Mouse (Mus musculus): ENCODE results near the gene Larp4b.
"Not testable (repeated sequence)": the region's sequence is repeated elsewhere in the genome, so short reads cannot be mapped to it uniquely, and the experiment has no call there.

The Larp4b gene

GRCm38 (mm10) chr13:9093316-9094155 lies at the start of gene Larp4b:
Gene Larp4b (plus strand): TSS chr13:9093881.
- peak; percentile 89 for DNase-seq (ENCODE audit: low spot score)

- DNase-seq (ENCODE audit: low spot score) = no peak
These were observed 49.0 kb upstream of the Larp4b start for GRCm38 (mm10) chr13:9044731-9045130.

GRCm38 (mm10) chr13:9052049-9052691 lies 41.5 kb upstream of the Larp4b start:
- not testable (repeated sequence) for DNase-seq (ENCODE audit: low spot score)

GRCm38 (mm10) chr13:9057277-9057676 lies 36.4 kb upstream of the Larp4b start:
- DNase-seq (ENCODE audit: low spot score) = no peak

DNA sequence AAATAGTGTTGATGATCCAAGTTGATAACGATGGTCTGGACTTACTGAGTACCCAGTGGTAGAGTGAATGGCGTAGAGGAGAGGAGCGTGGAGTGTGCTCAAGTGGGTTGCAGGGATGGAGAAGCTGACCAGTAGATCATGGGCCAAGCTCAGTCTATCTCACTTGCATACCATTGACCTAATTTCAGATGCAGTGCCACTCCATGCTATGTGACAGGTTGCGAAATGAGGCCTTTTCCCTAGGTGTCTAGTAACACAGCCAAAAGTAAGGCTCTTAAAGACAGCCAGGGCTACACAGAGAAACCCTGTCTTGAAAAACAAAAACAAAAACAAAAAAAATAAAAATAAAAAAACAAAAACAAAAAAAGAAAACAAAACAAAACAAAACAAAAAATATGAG lies 35.0 kb upstream of the Larp4b start:
- DNase-seq (ENCODE audit: low spot score) = no peak

DNA sequence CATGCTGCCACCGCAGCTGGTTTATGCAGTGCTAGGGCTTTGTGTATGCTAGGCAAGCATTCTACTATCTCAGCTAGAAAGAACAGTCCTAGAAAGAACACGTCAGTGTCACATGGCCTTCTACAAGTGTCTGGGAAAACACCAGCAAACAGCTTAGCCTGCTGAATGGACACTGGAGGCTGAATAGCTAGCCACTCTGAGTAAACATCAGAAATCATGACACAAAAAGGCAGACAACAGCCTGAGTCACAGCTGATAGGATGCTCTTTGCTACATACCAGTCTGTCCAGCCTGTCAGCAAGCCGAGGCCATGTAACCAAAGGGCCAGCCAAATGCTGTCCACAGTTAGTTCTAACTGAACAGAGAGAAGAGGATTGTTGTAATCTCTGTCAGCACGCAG lies 32.3 kb upstream of the Larp4b start:
- no peak for DNase-seq (ENCODE audit: low spot score)

- no peak for DNase-seq (ENCODE audit: low spot score)
These were observed 29.5 kb upstream of the Larp4b start for GRCm38 (mm10) chr13:9064196-9064595.

GRCm38 (mm10) chr13:9066107-9066506 lies 27.6 kb upstream of the Larp4b start:
- DNase-seq (ENCODE audit: low spot score) = no peak

DNA sequence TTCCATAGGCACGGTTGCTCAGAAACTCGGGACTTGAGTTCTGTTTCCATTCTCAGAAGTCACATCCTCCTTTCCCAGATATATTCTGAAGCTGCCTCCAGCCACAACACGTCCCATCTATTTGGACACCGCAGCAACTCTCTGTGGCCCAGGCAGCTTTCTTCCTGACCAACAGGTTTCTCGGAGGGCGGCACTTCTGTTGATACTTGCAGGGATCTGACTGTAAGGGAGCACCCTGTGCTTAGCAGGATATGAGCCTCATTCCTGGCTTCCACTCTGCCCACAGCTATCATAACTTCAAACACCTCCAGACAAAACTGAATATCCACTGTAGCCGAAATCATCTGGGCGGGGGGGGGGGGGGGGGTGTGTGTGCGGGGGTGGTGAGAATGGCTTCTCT lies 22.7 kb upstream of the Larp4b start:
- no peak for DNase-seq (ENCODE audit: low spot score)

GRCm38 (mm10) chr13:9073818-9074217 lies 19.9 kb upstream of the Larp4b start:
- no peak for DNase-seq (ENCODE audit: low spot score)

GRCm38 (mm10) chr13:9075825-9076592 lies 17.7 kb upstream of the Larp4b start:
- DNase-seq (ENCODE audit: low spot score) = no peak

DNA sequence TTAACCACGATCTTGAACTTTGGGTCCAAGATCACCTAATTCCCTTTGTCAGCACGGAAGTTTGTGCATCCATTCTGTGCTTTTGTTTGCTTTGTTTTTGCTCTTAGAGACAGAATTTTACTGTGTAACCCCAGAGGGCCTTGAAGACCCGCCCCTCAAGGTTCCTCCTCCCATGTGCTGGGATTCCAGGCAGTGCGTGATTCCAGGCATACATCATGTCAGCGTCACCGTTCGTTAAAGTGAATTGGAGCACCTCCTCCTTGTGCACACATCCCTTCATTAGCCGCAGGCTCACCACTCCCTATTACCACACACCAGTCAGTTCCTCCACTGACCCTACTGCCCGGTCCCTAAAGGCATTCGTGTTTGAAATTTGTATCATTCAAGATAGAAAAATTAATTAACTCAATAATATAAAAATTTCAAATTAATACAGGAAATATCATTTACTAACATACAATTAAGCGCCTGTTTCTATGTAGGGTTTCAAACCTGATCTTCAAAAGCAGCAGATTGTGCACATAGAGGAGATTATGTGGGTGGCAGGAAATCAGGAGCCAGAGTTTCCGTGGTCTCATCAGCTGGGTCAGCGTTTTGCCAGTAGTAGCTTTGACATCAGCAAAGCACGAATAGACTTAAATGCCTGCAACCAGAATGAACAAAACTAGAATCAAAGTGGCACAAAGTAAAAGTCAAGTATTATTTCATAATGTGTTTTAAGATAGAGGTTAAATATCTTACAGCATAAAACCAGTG lies 11.4 kb upstream of the Larp4b start:
- no peak for DNase-seq (ENCODE audit: low spot score)

- DNase-seq (ENCODE audit: low spot score) = no peak
These were observed 702 bp downstream of the Larp4b start for GRCm38 (mm10) chr13:9094186-9094980.

DNA sequence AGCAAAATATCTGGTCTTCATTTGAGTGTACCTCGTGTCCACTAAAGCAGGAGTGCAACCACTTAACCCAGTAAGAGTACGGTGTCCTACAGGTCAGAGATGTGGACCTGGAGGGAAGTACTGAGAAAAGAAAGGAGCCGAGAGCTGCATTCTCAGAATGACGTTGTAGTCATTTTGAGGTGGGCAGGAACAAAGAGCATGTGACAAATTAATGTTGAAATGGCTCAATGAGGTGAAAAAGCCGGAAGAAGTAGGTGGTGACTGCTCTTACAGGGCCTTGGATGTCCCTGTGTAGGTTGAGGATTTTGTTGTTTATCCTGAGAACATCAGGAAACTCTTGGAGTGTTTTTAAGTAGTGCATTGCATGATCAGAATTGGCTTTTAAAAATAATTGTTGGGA lies 5.6 kb downstream of the Larp4b start:
- DNase-seq (ENCODE audit: low spot score) = no peak

GRCm38 (mm10) chr13:9100517-9100916 lies 6.8 kb downstream of the Larp4b start:
- no peak for DNase-seq (ENCODE audit: low spot score)

DNA sequence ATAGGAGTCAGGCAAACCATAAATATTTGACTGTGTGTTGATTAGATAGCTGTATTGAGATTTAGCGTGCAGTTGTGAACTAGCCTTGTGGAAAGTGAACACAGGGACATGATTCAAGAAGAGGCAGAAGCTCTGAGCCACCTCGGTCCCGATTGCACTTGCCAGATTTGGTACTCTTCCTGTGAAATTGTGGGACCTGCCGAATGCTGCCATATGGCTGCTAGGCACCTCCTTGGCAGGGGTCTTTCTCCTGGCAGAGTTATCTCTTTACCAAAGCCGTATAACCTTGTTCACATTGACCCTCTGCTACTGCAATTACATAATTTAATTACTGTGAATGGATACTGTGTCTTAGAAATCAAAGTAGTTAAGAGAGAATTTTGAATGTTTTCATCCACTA lies 12.6 kb downstream of the Larp4b start:
- no peak for DNase-seq (ENCODE audit: low spot score)

- DNase-seq (ENCODE audit: low spot score) = no peak
These were observed 13.5 kb downstream of the Larp4b start for GRCm38 (mm10) chr13:9106992-9107858.

DNA sequence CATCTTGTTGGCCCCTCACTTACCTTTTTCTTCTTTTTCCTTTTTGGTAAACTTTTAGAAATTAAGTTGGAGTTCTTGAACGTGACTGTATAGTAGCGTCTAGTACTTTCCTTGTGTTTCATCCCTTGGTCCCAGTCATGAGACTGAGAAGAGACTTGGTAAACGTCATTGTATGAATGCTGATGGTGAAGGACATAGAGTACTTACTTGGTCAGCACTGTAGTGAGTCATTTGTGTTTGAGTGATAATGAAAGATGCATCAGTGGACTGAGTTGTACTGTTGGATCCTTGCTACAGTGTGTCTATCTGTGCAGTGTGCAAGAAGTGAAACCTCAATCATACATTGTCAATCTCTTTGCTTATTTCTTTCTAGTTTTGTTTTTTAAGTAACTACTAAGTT lies 20.1 kb downstream of the Larp4b start:
- DNase-seq (ENCODE audit: low spot score) = no peak

GRCm38 (mm10) chr13:9120835-9121542 lies 27.3 kb downstream of the Larp4b start:
- DNase-seq (ENCODE audit: low spot score) = no peak

GRCm38 (mm10) chr13:9122045-9122444 lies 28.4 kb downstream of the Larp4b start:
- DNase-seq (ENCODE audit: low spot score) = no peak
